Mouse (Mus musculus) kidney, adult 10 weeks (tissue): ENCODE measurements around the gene 1700021F07Rik. TPM values are rescaled to one million over a fixed set of nuclear protein-coding genes. Genes with fewer than 3 reads are reported as not detected.

Experiments
- polyA plus RNA-seq: library from polyadenylated mRNA; stranded (reverse); fragments of 350-450 nt; fragmentation: Illumina TruSeq; extraction: RNeasy Lipid Tissue Mini Kit (QIAGEN cat#74804); gene quantifications from one replicate; pipeline ENCODE4 v1.2.3, GENCODE M21; 2014; ENCODE audit warnings: low read depth, low replicate concordance

The 1700021F07Rik gene
- not detected for polyA plus RNA-seq

DNA sequence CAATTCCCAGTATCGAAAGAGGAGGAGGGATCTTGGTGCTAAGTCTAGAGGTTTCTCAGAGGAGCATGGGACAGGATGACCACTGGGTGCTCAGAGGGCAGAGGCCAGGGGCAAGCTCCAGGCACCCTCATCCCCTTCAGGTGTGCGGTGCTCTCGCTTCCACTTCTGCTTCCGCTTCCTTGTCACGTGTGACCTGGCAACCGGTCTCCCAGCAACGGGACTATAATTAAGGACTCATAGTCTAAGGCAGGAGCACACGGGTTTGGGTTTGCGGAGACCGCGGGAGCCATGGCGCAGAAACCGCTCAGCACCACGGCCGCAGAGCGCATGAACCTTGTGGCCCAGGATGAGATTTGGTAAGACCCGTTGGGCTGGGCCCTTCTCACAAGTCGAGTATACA is at the start of gene 1700021F07Rik:
TSS of gene 1700021F07Rik (plus strand) at position 211 of the 400 bp plus-strand sequence.

Other genes starting within 250 kb of the 1700021F07Rik start
- gene Pmepa1, start 246.1 kb upstream of the 1700021F07Rik start, polyA plus RNA-seq, result 10.5 TPM
- gene Ankrd60, start 55.8 kb downstream of the 1700021F07Rik start, polyA plus RNA-seq, result not detected
- gene Rab22a, start 137.2 kb downstream of the 1700021F07Rik start, polyA plus RNA-seq, result 25.9 TPM
- not detected for gene 1700010B08Rik, start 196.8 kb downstream of the 1700021F07Rik start, polyA plus RNA-seq
- 135 TPM for gene Vapb, start 214.9 kb downstream of the 1700021F07Rik start, polyA plus RNA-seq